Mouse (Mus musculus) CH12.LX (cell line): ENCODE results near the gene B9d2. TPM values are rescaled to one million over a fixed set of nuclear protein-coding genes. Genes with fewer than 3 reads are reported as not detected.

Source experiments
- DNase-seq: peaks from one replicate; pipeline ENCODE4 v3.0.0-alpha.2; 2013; ENCODE audit errors: extremely low read depth
- H3K27ac ChIP-seq: 2 replicates; pipeline ENCODE4 v1.5.1; 2012; ENCODE audit warnings: low read depth, mild to moderate bottlenecking, control low read depth, moderate library complexity; ENCODE audit not compliant: insufficient read depth
- H3K27me3 ChIP-seq: replicated peaks from 2 replicates; pipeline ENCODE3; 2012; ENCODE audit warnings: inconsistent platforms
- H3K36me3 ChIP-seq, 2 experiments: replicated peaks in 1 of 2; 2 replicates each; pipeline versions ENCODE3 to v1.6.1; 2012; ENCODE audit warnings: inconsistent platforms in 1 of 2, low read length in 1 of 2, mild to moderate bottlenecking in 1 of 2, mixed read lengths in 1 of 2, moderate library complexity in 1 of 2; ENCODE audit not compliant: control insufficient read depth in 1 of 2, insufficient read depth in 1 of 2
- H3K4me1 ChIP-seq, 2 experiments: 2 replicates each; pipeline ENCODE4 v1.6.1; 2012; ENCODE audit warnings: inconsistent platforms in 1 of 2, moderate library complexity in 1 of 2; ENCODE audit not compliant: insufficient read depth in 2 of 2, control insufficient read depth in 1 of 2
- H3K4me2 ChIP-seq: 2 replicates; pipeline ENCODE4 v1.6.1; 2012; ENCODE audit warnings: low read depth, mild to moderate bottlenecking, control low read depth; ENCODE audit not compliant: poor library complexity, insufficient read depth, severe bottlenecking
- H3K4me3 ChIP-seq, 3 experiments: fragments of 150-350 bp in 1 of 3; sonication (generic) in 1 of 3; replicated peaks in 1 of 3; 2 replicates each; pipeline versions ENCODE3 to v1.5.1; 2011 to 2012; ENCODE audit warnings: low read depth in 2 of 3, low read length in 2 of 3, mild to moderate bottlenecking in 2 of 3, moderate library complexity in 2 of 3, control low read depth in 1 of 3, improper control_type of control experiment in 1 of 3, inconsistent platforms in 1 of 3, mixed read lengths in 1 of 3; ENCODE audit not compliant: poor library complexity in 1 of 3
- H3K79me2 ChIP-seq: replicated peaks from 2 replicates; pipeline ENCODE4 v1.6.1; 2012; ENCODE audit warnings: mild to moderate bottlenecking, moderate library complexity; ENCODE audit not compliant: control insufficient read depth, poor library complexity, insufficient read depth, severe bottlenecking; ENCODE audit errors: extremely low read depth
- H3K9ac ChIP-seq: 2 replicates; pipeline ENCODE4 v1.6.1; 2012; ENCODE audit warnings: low read depth, mild to moderate bottlenecking, control low read depth, moderate library complexity; ENCODE audit not compliant: insufficient read depth
- H3K9me3 ChIP-seq: replicated peaks from 2 replicates; pipeline ENCODE3; 2012; ENCODE audit warnings: low read length, inconsistent platforms, mixed read lengths
- E2F4 ChIP-seq: IDR thresholded peaks from 2 replicates; pipeline ENCODE4 v1.6.1; 2011; ENCODE audit warnings: low read depth, low read length, improper control_type of control experiment; ENCODE audit not compliant: insufficient replicate concordance
- GABPA ChIP-seq: IDR thresholded peaks from 2 replicates; pipeline ENCODE4 v1.6.1; 2012; ENCODE audit warnings: low read depth, low read length, improper control_type of control experiment, inconsistent platforms; ENCODE audit not compliant: insufficient replicate concordance
- HCFC1 ChIP-seq: IDR thresholded peaks from 2 replicates; pipeline ENCODE4 v1.6.1; 2012; ENCODE audit warnings: low read depth, mild to moderate bottlenecking, inconsistent platforms, low read length, improper control_type of control experiment
- IRF4 ChIP-seq: IDR thresholded peaks from 2 replicates; pipeline ENCODE4 v1.6.1; 2014; ENCODE audit warnings: low read depth, mild to moderate bottlenecking, inconsistent platforms, low read length, improper control_type of control experiment
- JUND ChIP-seq: conservative IDR thresholded peaks from 2 replicates; pipeline ENCODE4 v1.6.1; 2011; ENCODE audit warnings: low read depth, low read length, improper control_type of control experiment
- MAFK ChIP-seq: IDR thresholded peaks from 2 replicates; pipeline ENCODE4 v1.6.1; 2011; ENCODE audit warnings: low read length, improper control_type of control experiment; ENCODE audit not compliant: insufficient replicate concordance
- MAX ChIP-seq: IDR thresholded peaks from 2 replicates; pipeline ENCODE4 v1.6.1; 2011; ENCODE audit warnings: low read length, improper control_type of control experiment
- MAZ ChIP-seq: IDR thresholded peaks from 2 replicates; pipeline ENCODE4 v1.6.1; 2012; ENCODE audit warnings: low read depth, mild to moderate bottlenecking, inconsistent platforms, low read length, improper control_type of control experiment, moderate library complexity
- MYC ChIP-seq: IDR thresholded peaks from 2 replicates; pipeline ENCODE4 v1.6.1; 2011; ENCODE audit warnings: low read depth, mild to moderate bottlenecking, improper control_type of control experiment, low read length
- RCOR1 ChIP-seq: conservative IDR thresholded peaks from 2 replicates; pipeline ENCODE4 v1.6.1; 2012; ENCODE audit warnings: low read depth, mild to moderate bottlenecking, inconsistent platforms, low read length, improper control_type of control experiment
- TBP ChIP-seq: conservative IDR thresholded peaks from 2 replicates; pipeline ENCODE4 v1.6.1; 2011; ENCODE audit warnings: low read depth, low read length, improper control_type of control experiment
- UBTF ChIP-seq: IDR thresholded peaks from 2 replicates; pipeline ENCODE4 v1.6.1; 2012; ENCODE audit warnings: low read depth, mild to moderate bottlenecking, inconsistent platforms, low read length, improper control_type of control experiment, moderate library complexity
- ZKSCAN1 ChIP-seq: IDR thresholded peaks from 2 replicates; pipeline ENCODE4 v1.6.1; 2012; ENCODE audit warnings: low read depth, inconsistent platforms, low read length, improper control_type of control experiment, borderline replicate concordance
- ZNF384 ChIP-seq: IDR thresholded peaks from 2 replicates; pipeline ENCODE4 v1.6.1; 2012; ENCODE audit warnings: low read depth, low read length, improper control_type of control experiment, inconsistent platforms
- dilution Hi-C: fragments of 300-500 bp; cut with MboI; formaldehyde crosslinking; loops from 2 replicates; pipeline ENCODE4 v1.14.3; 2020; ENCODE audit warnings: low sequenced_read_pairs; ENCODE audit not compliant: extremely low pct_unique_long_range_greater_than_20kb, extremely low pct_ligation_motif_present
- in situ Hi-C: fragments of 300-500 bp; cut with MboI; formaldehyde crosslinking; loops from 3 replicates; pipeline ENCODE4 v1.14.3; 2019; ENCODE audit warnings: low sequenced_read_pairs, low pct_ligation_motif_present, low pct_unique_long_range_greater_than_20kb, mixed read lengths
- polyA plus RNA-seq: library from polyadenylated mRNA; unstranded; fragments of >175 nt; gene quantifications from 2 replicates; pipeline ENCODE4 v1.2.1, GENCODE M21; 2012; ENCODE audit warnings: low read depth; ENCODE audit not compliant: insufficient read length
- total RNA-seq, 2 experiments: library from RNA; depleted of rRNA; stranded (reverse); fragments of 300-350 nt in 1 of 2; fragments of >200 nt in 1 of 2; gene quantifications; 2 replicates each; pipeline ENCODE4 v1.2.3; 2012 to 2014

B9d2 gene
- total and polyA plus RNA-seq, 3 experiments, result 9.3 to 21.2 (median 15.8) TPM

- in situ Hi-C loops, result no loop called here
These were observed 45.3 kb downstream of the B9d2 start for GRCm38 (mm10) chr7:25725886-25726285.

GRCm38 (mm10) chr7:25727800-25728199 lies 47.2 kb downstream of the B9d2 start:
- Histone ChIP-seq H3K27me3 (no peaks in the 10 kb centered on the region), H3K79me2 (no peaks in the 10 kb centered on the region; the same call in 1 of the 2 replicates), H3K9ac (no peak overlapping the region), H3K36me3 (peaks cover 91 to 96% of the 10 kb centered on the region in 2 experiments), H3K4me3 (no peak overlapping the region), H3K27ac (no peak overlapping the region), H3K4me1 (no peaks in the 10 kb centered on the region), H3K9me3 (no peaks in the 10 kb centered on the region), H3K4me2 (no peak overlapping the region)
- no peak for DNase-seq
- in situ Hi-C loops, result no loop called here
- dilution Hi-C loops, result no loop called here
- TF ChIP-seq ZNF384 (no peak), MAFK (no peak), ZKSCAN1 (no peak), TBP (no peak)

More at GRCm38 (mm10) chr7:25725886-25726285, 45.3 kb downstream of the B9d2 start:
- H3K4me3 ChIP-seq, result no peak overlapping the region
- peaks cover 82 to 90% of the 10 kb centered on the region in 2 experiments for H3K36me3 ChIP-seq
- TF ChIP-seq MAZ (no peak), GABPA (no peak), JUND (no peak), UBTF (no peak), RCOR1 (no peak), HCFC1 (no peak), MAX (no peak), MYC (no peak), E2F4 (no peak)
- no peaks in the 10 kb centered on the region for H3K9me3 ChIP-seq
- H3K4me1 ChIP-seq, result no peaks in the 10 kb centered on the region
- no peak overlapping the region for H3K27ac ChIP-seq
- no peaks in the 10 kb centered on the region for H3K27me3 ChIP-seq
- no peak for DNase-seq
- no peak overlapping the region for H3K9ac ChIP-seq
- H3K4me2 ChIP-seq, result no peak overlapping the region
- no peaks in the 10 kb centered on the region; the same call in 1 of the 2 replicates for H3K79me2 ChIP-seq
- dilution Hi-C loops, result no loop called here

GRCm38 (mm10) chr7:25729396-25729795 lies 48.8 kb downstream of the B9d2 start:
- H3K9ac ChIP-seq, result no peak overlapping the region
- H3K4me1 ChIP-seq, result no peaks in the 10 kb centered on the region
- H3K4me2 ChIP-seq, result no peak overlapping the region
- no peaks in the 10 kb centered on the region; the same call in 1 of the 2 replicates for H3K79me2 ChIP-seq
- no peaks in the 10 kb centered on the region for H3K9me3 ChIP-seq
- no peaks in the 10 kb centered on the region for H3K27me3 ChIP-seq
- H3K36me3 ChIP-seq, result peaks cover 90 to 96% of the 10 kb centered on the region in 2 experiments
- no peak for DNase-seq
- dilution Hi-C loops (no loop called here), in situ Hi-C loops (no loop called here)
- no peak overlapping the region for H3K27ac ChIP-seq
- H3K4me3 ChIP-seq, result no peak overlapping the region
- no peak for TF ChIP-seq IRF4
